Mouse (Mus musculus) cerebellum, postnatal 25 days (tissue): ENCODE measurements around the gene Twf1.

Experiments used
- DNase-seq, 2 experiments: peaks; one replicate each; pipeline ENCODE4 v3.0.0; 2021; ENCODE audit warnings: mixed read lengths in 2 of 2

Gene Twf1

DNA sequence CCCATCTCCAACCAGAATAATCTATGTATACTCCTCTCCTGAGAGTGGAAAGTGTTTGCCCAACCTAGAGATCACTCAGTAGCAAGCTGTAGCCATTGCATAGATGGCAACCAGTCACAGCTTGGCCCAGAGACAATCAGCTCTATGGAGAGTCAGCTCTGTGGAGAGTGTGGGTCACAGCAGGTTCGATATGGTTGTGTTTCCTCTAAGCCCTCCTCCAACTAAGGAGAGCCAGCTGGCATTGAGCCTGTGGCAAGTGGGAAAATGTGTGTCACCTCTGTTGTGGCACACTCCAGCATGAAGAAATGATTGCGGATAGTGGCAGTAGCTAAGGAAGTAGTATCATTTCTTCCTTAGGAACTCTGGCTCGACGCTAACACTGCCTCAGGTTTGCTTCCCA, 18.2 kb downstream of the Twf1 start:
- peak; percentile 12 to 44 for DNase-seq

DNA sequence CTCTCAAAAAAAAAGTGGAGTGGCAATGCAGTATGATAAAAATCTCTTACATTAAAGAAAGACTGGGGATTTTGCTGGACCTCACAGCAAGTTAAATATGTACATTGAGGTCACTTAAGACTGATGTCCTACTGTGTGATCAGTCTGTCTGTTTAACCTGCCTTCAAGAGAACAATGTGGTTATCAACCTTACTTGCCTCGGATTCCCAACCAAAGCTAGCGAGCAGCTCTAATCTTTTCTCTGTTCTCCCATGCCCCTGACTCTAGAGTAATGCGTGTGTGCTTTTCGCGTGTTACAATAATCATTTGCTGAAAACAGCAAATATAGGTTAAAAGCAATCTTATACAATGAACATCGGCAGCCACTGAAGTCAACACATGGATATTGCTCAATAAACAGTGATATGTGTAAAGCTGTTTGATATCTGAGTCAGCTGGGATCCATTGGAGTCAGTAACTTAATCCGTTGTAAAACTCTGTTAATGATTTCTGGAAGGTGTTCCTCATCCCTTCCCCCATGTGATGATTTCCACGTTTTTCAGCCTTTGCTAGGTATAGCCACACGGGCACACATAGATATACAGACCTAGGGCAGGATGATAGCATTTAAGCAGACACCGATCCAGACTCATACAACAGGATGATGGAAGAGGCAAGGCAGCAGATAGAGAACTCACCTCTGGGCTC, 21.1 kb downstream of the Twf1 start:
- DNase-seq = no peak

DNA sequence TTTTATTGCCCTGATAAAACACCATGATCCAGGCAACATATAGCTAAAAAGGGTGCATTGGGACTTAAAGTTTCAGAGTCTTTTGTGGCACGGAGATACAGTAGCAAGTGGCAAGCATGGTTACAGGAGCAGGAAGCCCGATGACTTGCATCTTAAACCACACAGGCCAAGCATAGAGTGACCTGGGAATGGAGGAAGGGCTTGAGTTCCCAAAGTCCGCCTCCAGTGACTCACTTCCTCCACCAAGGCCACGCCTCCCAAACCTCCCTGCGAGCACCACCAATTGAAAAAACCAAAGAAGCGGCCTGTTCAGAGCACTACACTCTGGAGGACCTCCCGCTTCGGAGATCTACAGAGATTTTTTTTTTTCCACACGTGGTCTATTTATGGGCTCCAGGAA, 23.8 kb downstream of the Twf1 start:
- no peak for DNase-seq

DNA sequence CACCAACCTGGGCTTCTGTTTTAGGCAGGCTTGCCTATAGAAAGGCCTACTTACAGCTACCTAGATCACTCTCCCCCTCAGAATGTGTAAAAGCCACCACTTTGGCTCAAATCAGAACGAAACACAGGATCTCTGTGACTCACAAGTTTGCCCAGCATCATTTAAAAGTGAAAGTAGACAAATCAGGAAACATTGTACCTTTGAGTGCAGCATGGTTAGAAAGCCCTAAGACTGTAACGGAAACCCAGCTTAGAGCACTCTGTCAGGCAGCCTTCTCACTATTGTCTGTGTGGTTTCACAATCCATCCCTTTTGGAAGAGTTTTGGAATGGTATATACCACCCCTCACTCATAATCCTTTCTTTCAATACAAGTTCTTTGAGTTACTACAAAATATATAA, 24.8 kb downstream of the Twf1 start:
- no peak for DNase-seq

DNA sequence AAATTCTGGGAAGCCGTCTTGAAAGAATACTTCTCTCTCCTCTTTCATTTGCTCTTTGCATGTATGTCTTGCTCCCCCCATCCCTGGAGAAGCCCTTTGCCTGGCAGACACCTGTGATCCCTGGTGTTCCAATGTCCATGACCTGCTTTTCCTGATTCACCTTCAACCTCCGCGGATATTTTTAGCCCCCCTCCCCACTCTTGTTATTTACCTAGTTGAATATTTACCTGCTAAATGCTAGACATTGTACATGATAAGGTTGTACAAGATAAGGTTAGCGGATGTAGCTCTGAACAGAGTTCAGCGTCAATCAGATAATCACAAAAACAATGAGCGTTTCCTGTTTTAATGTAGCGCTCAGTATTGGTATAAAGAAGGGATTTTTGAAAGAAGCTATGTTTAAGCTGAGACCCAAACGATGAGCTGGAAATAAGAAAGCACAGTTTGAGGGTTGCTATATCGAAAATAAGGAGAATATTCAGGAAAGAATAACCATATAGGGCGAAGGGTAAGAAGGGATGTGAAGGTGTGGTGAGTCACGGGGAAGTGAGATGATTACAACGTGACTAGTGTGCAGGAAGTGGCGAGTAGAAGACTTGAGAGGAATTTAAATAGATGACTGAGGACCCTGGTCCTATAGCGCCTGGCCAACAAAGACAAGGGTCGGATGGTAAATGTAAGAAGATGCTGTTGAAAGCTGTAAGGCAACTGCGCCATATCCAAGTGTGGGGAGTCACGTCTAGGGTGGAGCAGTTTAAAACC, 30.6 kb downstream of the Twf1 start:
- no peak for DNase-seq

DNA sequence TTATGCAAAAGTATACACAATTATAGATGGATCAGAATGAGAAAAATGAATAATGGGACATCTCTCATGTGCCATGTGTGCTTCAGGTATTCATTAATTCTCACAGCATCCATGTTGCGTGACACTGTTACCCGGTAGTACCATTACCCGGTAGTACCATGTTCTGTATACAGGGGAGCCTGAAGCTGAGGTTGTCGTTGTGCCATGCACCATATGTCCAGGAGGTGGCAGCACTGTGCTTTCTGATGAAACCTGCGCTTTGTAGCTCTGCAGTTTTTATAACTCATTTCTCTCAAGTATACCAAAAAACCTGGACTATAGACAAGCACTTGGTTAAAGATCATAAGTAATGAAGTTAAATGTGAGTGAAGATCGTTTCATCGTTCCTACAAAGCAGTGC, 32.2 kb downstream of the Twf1 start:
- peak; percentile 86 to 93 for DNase-seq

DNA sequence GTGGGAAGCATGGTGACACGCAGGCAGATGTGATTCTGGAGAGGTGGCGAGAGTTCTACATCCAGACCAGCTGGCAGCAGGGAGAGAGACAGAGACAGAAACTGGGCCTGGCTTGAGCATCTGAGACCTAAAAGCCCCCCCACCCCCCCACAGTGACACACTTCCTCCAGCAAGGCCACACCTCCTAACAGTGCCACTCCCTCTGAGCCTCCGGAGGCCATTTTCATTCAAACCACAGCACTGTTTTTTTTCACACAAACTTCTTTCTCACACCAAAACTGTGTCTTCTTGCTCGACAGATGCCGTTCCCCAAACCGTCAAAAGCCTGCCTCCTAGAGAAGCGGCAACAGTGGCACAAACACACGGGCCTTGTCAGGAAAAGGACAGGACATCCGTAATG, 36.2 kb downstream of the Twf1 start:
- DNase-seq = no peak

DNA sequence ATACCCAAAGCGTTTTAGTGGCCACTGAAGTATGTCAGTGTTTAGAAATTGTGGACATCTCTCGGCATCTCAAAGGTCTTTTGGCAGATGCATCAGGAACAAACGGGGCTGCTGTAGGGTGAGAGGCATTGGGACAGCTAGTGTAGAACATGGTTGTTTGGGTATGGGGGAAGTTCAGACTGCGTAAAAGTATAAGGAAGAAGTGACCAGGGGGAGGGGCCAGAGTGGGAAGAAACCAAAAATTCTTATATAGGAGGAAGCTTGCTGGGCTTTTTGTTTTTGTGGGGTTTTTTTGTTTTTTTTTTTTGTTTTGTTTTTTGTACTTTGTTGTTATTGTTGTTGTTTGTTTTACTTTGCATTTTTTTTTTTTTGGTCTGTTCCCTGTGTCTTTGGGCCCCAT, 44.8 kb downstream of the Twf1 start:
- DNase-seq = no peak

DNA sequence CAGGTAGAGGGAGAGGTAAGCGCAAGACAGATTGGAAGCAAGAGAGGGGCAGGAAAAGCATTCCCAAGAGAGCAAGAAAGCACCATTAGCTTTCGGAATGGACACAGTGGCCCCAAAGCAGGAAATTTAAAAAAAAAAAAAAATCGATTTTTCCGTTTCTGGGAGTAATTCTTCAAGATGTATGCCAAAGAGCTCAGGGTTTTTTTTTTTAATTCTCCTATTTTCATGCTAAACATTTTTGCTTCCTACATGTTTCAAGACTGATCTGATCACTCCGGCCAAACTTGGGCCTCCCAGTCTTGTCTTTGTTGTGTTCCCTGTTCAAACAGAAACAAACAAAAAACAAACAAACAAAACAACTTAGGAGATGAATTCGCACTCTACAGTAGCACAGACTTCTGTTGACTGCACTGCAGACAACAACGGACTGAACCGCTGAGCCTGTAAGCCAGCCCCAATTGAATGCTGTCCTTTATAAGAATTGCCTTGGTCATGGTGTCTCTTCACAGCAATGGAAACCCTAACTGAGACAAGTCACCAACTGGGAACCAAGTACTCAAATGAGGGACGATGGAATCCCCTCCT, 45.5 kb downstream of the Twf1 start:
- no peak for DNase-seq

DNA sequence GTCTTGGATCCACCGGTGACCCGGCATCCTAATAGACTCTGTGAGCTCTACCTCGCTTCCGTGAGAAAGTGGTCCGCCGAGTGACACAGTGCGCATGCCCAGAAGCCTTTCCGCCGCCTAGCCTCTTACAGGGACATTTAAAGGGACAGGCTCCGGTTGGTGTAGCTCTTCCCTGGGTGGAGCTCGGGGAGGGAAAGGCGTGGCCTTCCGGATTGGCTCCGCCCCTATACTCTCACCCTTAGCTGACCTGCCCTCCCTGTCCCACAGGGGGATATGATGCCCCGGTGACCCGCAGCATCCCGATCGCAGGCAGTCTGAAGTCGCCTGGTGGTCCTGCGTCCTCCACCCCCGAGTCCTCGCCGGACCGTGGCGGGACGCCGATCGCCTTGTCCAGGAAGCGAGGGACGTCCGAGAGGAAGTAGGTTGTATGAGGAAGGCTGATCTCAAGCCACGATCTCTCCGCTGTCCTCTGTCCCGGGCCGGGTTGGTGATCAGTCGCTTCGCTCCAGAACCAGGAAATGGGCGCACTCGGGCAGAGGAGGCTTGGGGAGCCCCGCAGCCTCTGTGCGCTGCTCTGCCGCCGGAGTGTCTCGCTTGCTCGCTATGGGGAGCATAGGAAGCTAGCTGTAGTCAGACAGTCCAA, 46.2 kb downstream of the Twf1 start, which contains the start of the genes Pus7l and Irak4:
Gene Pus7l (minus strand): TSS at position 139 of the 643 bp plus-strand sequence.
Gene Irak4 (plus strand): TSS at position 235 of the 643 bp plus-strand sequence.
- peak; percentile 90 to 92 for DNase-seq

DNA sequence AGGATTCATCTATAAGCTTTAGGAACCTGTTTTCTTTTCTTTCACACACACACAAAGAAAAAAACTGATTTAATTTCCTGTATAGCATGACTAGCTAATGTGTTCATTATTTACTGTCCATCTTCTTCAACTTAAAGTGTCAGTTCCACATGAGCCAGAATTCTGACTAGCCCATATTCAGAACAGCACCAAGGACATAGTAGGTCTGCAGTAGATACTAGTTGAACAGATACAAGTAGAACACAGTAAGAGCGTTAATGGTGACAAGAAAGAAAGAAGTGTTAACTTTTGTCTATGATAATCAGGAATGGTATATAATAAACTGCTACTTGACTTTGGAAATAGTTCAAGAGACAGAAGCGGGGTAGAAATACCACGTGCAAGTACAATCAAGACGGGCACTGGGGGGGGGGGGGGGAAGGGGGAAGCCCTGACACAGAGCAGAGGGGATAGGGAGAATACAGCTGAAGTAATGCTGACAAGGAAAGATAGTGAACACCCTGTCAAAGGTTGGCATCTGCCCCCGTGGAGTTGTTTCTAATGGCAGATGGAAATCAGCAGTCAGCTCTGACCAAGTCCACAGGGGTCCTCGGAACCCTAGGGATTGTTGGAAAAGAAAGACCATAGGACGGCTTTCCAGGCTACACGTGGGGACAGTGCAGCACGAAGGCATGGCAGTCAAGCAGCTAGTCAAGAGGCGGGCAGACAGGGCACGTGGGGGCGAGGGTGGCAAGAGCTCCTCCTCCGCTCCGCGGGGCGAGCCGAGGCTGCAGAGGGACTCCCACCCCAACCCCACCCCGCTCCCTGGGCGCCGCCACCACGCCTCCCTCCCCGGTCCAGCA, 46.9 kb downstream of the Twf1 start:
- no peak for DNase-seq

DNA sequence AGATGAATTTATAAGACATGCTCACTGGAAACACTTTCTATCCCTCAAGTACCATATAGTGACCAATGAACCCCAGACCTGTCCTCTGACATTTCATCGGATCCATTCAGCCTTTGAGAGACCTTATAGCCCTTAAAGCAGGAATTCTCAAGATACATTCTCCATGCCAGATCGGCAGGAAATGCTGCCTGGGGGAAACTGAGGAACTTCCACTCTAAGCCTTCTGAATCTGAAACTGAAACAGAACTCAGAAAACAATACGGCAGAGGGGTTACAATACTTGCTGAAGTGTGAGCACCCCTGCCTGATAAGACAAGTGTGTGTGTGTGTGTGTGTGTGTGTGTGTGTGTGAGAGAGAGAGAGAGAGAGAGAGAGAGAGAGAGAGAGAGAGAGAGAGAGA, 50.4 kb downstream of the Twf1 start:
- no peak for DNase-seq

DNA sequence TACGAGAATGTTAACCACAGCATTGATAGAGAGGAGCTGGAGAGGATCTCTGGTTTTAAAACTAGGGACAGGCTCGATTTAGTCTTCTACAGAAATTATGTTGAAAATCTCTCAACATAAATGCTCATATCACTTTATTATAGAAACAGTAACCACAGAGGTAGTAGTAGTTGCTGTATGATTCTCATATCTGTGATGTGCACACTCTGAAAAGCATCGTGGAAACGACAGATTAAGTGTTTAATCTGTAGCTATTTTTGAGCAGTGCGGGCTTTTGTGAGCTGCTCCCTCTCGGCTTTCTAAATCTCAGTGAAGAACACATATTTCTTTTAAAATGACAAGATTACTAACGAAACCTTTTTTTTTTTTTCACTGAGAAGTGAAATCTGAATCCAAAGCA, 54.2 kb downstream of the Twf1 start:
- DNase-seq = no peak

DNA sequence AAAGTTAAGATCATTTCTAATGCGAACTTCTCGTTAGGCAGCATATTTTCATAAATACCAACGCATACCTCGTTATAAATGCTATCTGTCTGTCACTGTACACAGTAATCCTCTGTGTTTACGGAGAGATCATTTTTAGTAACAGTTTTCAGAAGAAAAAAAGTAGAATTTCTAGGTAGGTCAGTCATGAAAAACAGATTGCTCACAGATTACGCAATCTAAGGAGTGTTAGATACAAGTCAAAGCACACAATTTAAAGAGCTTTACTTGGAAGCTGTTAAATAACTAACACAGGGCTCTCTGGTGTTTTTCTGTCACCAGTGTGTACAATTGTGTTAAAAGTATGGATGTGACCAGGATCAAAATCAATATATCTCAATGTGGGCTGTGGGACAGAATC, 56.7 kb downstream of the Twf1 start:
- no peak for DNase-seq

DNA sequence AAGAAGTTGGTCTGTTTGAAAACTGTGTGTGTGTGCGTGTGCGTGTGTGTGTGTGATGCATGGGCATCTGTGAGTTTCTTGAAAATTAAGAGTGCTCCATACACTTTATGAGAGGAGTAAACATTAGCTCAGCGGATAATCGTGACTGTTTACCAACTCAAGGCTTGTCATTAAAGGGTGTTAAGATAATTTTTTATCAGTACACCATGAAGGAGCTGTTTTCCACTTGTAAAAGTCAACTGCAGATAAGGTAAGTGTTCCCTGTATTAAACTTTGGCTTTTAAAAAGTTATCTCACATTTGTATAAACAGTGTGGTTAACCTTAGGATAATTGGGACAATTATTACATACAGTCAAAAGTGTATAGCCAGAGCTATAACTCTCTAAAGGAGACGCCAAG, 57.4 kb downstream of the Twf1 start:
- no peak for DNase-seq

DNA sequence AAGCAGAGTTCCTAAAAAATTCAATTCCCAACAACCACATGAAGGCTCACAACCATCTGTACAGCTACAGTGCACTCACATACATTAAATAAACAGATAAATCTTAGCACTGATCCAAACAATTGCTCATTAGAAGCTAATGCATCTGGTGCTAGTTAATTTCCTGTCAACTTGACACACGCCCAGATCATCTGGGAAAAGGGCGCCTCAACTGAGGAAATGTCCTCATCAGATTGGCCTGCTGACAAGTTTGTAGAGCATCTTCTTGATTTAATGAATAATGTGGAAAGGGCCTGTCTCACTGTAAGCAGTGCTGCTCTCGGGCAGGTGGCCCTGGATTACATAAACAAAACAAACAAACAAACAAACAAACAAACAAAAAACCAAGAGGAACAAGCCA, 59.2 kb downstream of the Twf1 start:
- DNase-seq = no peak
